Mouse (Mus musculus): ENCODE data around the gene Wrnip1. TPM values are rescaled to one million over a fixed set of nuclear protein-coding genes. Genes with fewer than 3 reads are reported as not detected.

The Wrnip1 gene
- polyA plus RNA-seq, 1 experiment from 2014 or later, result 28.1 TPM

GRCm38 (mm10) chr13:32819926-32820325, 18.1 kb downstream of the Wrnip1 start:
- Histone ChIP-seq H3K4me2 (replicated peaks) (no peak overlapping the region), H3K4me1 (replicated peaks) (no peaks in the 10 kb centered on the region), H3K36me3 (peaks cover 61% of the 10 kb centered on the region), H3K27me3 (no peaks in the 10 kb centered on the region), H3K9ac (replicated peaks) (no peak overlapping the region), H3K9me3 (no peaks in the 10 kb centered on the region), H3K27ac (no peak overlapping the region), H3K4me3 (replicated peaks) (no peak overlapping the region)
- 91% methylated on average over 5 of the region's 5 CpGs for WGBS
- ATAC-seq, result no peak

DNA sequence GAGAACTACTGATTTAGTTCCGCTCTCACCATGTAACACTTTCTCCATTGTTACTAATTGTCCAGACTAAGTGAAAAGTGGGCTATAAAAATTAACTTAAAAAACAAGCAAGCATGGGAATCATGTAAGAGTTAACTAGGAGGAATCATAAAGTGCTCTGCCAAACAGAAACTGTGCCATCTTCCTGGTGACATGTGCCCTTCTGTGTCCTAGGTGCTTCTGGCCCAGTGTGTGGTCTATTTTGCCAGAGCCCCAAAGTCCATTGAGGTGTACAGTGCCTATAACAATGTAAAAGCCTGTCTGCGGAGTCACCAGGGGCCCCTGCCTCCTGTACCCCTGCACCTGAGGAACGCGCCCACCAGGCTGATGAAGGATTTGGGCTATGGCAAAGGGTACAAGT, 19.8 kb downstream of the Wrnip1 start:
- Histone ChIP-seq H3K9me3 (no peaks in the 10 kb centered on the region), H3K4me2 (replicated peaks) (no peak overlapping the region), H3K27me3 (no peaks in the 10 kb centered on the region), H3K9ac (replicated peaks) (no peak overlapping the region), H3K36me3 (peaks cover 55% of the 10 kb centered on the region), H3K27ac (no peak overlapping the region), H3K4me1 (replicated peaks) (no peaks in the 10 kb centered on the region), H3K4me3 (replicated peaks) (no peak overlapping the region)
- WGBS, result 96% methylated on average over 4 of the region's 4 CpGs
- no peak for ATAC-seq

GRCm38 (mm10) chr13:32823126-32823525, 21.3 kb downstream of the Wrnip1 start:
- no peak for ATAC-seq
- WGBS, result 90% methylated on average over 6 of the region's 6 CpGs
- H3K4me2 ChIP-seq (replicated peaks), result no peak overlapping the region

DNA sequence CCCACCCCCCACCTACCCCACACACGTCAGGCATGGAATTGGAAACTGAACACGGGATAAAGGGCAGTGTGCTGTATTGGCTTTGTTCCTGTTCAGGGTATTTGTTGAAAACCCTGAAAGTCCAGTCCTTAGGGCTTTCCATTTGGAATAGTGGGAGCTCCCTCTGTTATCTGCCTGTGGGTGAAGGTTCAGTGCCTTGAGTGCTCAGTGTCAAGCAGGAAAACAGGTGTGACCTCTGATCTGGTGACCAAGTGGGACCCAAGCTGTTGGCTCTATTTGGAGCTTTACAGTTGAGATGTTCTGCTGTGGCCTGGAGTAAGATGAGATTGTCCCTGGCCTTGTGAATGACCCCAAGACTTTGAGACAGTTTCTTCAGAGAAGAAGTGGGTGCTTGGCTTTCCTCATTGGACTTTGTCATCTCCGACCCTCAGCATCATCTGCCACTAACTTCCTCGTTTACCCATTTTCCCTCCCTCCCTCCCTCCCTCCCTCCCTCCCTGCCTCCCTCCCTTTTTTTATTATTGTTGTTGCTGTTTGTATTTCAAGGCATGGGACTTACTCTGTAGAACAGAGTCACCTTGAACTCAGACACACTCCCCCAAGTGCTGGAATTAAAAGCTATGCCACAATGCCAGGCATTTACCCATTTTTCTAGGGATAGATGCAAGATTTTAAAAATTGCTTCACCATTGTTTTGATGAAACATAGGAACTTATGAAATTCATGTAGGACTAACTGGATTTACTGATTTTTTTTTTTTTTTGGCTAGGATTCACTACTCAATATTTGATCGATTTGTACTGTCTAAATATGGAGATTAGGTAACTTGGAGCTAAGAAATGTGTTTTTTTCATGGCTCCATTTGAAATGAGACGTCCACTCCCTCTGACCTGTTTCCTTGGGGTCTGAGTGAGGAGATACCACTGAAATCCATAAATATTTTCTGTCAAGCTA, 22.8 kb downstream of the Wrnip1 start:
- Histone ChIP-seq H3K27me3 (no peaks in the 10 kb centered on the region), H3K9ac (replicated peaks) (no peak overlapping the region), H3K27ac (no peak overlapping the region), H3K9me3 (no peaks in the 10 kb centered on the region), H3K4me2 (replicated peaks) (no peak overlapping the region), H3K4me1 (replicated peaks) (no peaks in the 10 kb centered on the region), H3K36me3 (peaks cover 31% of the 10 kb centered on the region), H3K4me3 (replicated peaks) (no peak overlapping the region)
- ATAC-seq, result no peak
- WGBS, result 82% methylated on average over 6 of the region's 6 CpGs

More at GRCm38 (mm10) chr13:32823126-32823525, 21.3 kb downstream of the Wrnip1 start:
- Histone ChIP-seq H3K4me1 (replicated peaks) (no peaks in the 10 kb centered on the region), H3K9ac (replicated peaks) (no peak overlapping the region), H3K27ac (no peak overlapping the region), H3K36me3 (peaks cover 44% of the 10 kb centered on the region), H3K9me3 (no peaks in the 10 kb centered on the region), H3K4me3 (replicated peaks) (no peak overlapping the region), H3K27me3 (no peaks in the 10 kb centered on the region)

GRCm38 (mm10) chr13:32825546-32825945, 23.7 kb downstream of the Wrnip1 start:
- 93% methylated on average over 8 of the region's 8 CpGs for WGBS
- Histone ChIP-seq H3K27me3 (no peaks in the 10 kb centered on the region), H3K36me3 (peaks cover 22% of the 10 kb centered on the region), H3K27ac (no peak overlapping the region), H3K4me1 (replicated peaks) (no peaks in the 10 kb centered on the region), H3K9me3 (no peaks in the 10 kb centered on the region), H3K9ac (replicated peaks) (no peak overlapping the region), H3K4me2 (replicated peaks) (no peak overlapping the region), H3K4me3 (replicated peaks) (no peak overlapping the region)
- ATAC-seq, result no peak

DNA sequence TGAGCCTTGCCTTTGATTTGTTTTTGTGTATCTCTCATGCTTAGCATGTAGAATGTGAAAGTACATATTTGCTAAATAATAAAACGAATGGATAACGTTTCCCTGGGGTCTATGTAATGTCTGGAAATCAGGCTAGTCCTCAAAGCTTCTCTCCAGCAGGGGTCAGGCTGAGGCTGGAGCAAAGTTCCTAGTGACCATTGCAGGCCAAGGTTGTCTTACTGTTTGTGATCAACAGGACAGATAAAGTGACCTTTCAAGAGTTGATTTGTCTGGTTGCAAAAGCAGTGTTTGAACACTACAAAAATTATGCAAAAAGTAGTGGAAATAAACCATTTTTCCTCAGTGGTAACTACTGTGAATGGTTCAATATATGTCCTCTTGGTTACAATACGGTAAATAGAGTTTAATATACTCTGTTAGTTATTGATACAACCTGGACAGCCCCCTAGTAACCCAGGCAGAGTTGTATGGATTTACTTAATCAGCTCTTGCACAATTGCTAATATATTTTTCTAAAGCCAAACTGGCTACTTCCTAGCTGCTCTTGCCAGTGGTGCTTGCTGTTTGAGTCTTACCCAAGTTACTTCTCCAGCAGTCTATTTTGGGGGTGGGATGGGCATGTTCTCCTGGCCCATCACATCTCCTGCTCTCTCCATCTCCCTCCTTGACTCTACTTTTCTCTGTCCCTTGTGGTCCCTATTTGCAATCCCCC, 25.4 kb downstream of the Wrnip1 start:
- Histone ChIP-seq H3K9me3 (no peaks in the 10 kb centered on the region), H3K36me3 (peaks cover 8% of the 10 kb centered on the region; the same call in 1 of the 2 replicates), H3K27ac (no peak overlapping the region), H3K4me1 (replicated peaks) (no peaks in the 10 kb centered on the region), H3K9ac (replicated peaks) (no peak overlapping the region), H3K4me2 (replicated peaks) (no peak overlapping the region), H3K4me3 (replicated peaks) (no peak overlapping the region), H3K27me3 (no peaks in the 10 kb centered on the region)
- ATAC-seq, result no peak
- WGBS, result 83% methylated on average over 3 of the region's 3 CpGs

- no peak overlapping the region for H3K4me3 ChIP-seq (replicated peaks)
- peaks cover 7% of the 10 kb centered on the region; the same call in 1 of the 2 replicates for H3K36me3 ChIP-seq
- no peaks in the 10 kb centered on the region for H3K27me3 ChIP-seq
- no peak overlapping the region for H3K4me2 ChIP-seq (replicated peaks)
- no peak overlapping the region for H3K27ac ChIP-seq
- no peak overlapping the region for H3K9ac ChIP-seq (replicated peaks)
- no peaks in the 10 kb centered on the region for H3K9me3 ChIP-seq
- WGBS, result 57% methylated on average over 4 of the region's 4 CpGs
- ATAC-seq, result peak; percentile 67
- H3K4me1 ChIP-seq (replicated peaks), result no peaks in the 10 kb centered on the region
Measured at GRCm38 (mm10) chr13:32827951-32828350, 26.1 kb downstream of the Wrnip1 start.

DNA sequence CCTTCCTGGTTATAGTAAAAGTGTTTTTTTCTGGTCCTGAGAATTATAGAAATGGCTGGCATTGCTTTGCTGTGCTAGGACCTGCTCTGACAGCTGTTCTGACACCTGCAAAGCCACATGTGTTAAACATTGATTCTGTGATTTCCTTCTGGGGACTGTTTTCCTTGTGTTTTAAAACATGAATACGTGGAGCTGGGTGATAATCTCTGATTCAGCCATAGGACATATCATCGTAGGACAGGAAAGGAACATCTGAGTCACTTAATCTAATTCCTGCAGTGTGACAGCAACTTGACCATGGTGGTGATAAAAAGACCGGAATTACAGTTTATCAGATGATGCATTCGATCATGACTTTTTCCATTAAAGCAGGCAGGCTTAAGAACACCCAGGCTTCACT, 27.0 kb downstream of the Wrnip1 start:
- 87% methylated on average over 4 of the region's 4 CpGs for WGBS
- no peaks in the 10 kb centered on the region for H3K4me1 ChIP-seq (replicated peaks)
- no peaks in the 10 kb centered on the region for H3K9me3 ChIP-seq
- H3K27me3 ChIP-seq, result no peaks in the 10 kb centered on the region
- no peak overlapping the region for H3K9ac ChIP-seq (replicated peaks)
- H3K27ac ChIP-seq, result no peak overlapping the region
- no peak overlapping the region for H3K4me2 ChIP-seq (replicated peaks)
- no peaks in the 10 kb centered on the region for H3K36me3 ChIP-seq
- no peak for ATAC-seq
- no peak overlapping the region for H3K4me3 ChIP-seq (replicated peaks)

- Histone ChIP-seq H3K36me3 (no peaks in the 10 kb centered on the region), H3K9ac (replicated peaks) (no peak overlapping the region), H3K4me3 (replicated peaks) (no peak overlapping the region), H3K27me3 (no peaks in the 10 kb centered on the region), H3K9me3 (no peaks in the 10 kb centered on the region), H3K4me2 (replicated peaks) (no peak overlapping the region), H3K27ac (no peak overlapping the region), H3K4me1 (replicated peaks) (no peaks in the 10 kb centered on the region)
- 88% methylated on average over 3 of the region's 3 CpGs for WGBS
- ATAC-seq, result no peak
Measured at GRCm38 (mm10) chr13:32831505-32832273, 29.9 kb downstream of the Wrnip1 start.

DNA sequence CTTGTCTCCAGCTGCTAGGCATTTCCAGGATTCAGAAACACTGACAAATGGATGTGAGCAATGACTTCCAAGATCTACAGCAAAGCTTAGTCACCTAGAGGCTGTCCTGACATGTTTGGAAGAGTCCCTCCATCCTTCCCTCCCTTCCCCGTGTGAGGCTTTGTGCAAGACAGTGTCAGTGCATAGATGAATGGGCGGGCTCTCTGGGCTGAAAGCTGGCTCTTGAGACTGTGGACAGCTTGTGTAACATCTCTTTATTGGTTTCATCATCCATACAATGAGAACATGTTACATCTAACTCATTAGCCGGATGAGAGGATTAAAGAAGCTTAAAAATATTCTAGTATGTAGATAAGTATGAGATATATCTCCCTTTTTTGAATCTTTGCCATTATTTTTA, 30.9 kb downstream of the Wrnip1 start:
- Histone ChIP-seq H3K4me3 (replicated peaks) (no peak overlapping the region), H3K9ac (replicated peaks) (no peak overlapping the region), H3K9me3 (no peaks in the 10 kb centered on the region), H3K36me3 (no peaks in the 10 kb centered on the region), H3K4me1 (replicated peaks) (no peaks in the 10 kb centered on the region), H3K4me2 (replicated peaks) (no peak overlapping the region), H3K27me3 (no peaks in the 10 kb centered on the region), H3K27ac (no peak overlapping the region)
- no peak for ATAC-seq
- WGBS, result 71% methylated on average over 3 of the region's 3 CpGs

DNA sequence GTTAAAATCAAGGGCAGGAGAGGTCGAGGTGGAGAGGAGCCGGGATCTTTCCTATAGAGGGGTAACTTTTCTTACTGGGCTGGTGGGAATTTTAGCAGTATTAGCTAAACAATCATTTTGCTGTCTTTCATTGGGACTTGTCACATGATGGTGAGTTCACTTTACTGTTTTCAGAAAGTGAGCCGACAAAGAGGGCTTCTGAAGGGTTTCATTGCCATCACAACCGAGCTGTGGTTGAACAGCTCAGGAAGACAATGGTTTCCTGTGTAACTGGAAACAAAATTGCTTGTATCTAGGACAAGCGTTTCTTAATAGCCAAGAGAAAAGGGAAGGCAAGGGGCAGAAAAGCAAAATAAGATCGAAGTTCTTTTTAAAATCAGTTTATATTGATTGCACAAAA, 31.4 kb downstream of the Wrnip1 start:
- Histone ChIP-seq H3K9ac (replicated peaks) (no peak overlapping the region), H3K4me3 (replicated peaks) (no peak overlapping the region), H3K36me3 (no peaks in the 10 kb centered on the region), H3K27ac (no peak overlapping the region), H3K27me3 (no peaks in the 10 kb centered on the region), H3K4me1 (replicated peaks) (no peaks in the 10 kb centered on the region), H3K9me3 (no peaks in the 10 kb centered on the region), H3K4me2 (replicated peaks) (no peak overlapping the region)
- WGBS, result 77% methylated on average over 6 of the region's 6 CpGs
- no peak for ATAC-seq

DNA sequence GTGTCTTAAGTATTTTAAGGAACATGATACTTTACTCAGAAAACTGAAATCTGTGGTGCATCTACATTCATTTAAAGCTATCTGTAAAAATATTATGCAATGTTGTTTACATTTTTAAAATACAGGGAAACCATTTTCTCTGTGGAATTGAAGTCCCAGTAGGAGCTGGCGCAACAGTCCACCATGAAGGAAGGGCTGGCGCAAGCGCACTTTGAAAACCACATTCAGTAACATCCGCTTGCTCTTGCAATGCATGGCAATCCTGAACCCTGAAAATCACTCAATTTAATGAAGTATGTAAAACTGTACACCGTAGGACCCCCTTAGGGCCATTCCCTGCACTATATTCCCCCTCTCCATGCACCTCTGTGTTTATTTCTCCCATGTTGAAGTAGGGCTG, 32.7 kb downstream of the Wrnip1 start:
- no peaks in the 10 kb centered on the region for H3K36me3 ChIP-seq
- H3K4me3 ChIP-seq (replicated peaks), result no peak overlapping the region
- no peak for ATAC-seq
- no peak overlapping the region for H3K9ac ChIP-seq (replicated peaks)
- H3K9me3 ChIP-seq, result no peaks in the 10 kb centered on the region
- H3K4me2 ChIP-seq (replicated peaks), result no peak overlapping the region
- 94% methylated on average over 5 of the region's 5 CpGs for WGBS
- no peaks in the 10 kb centered on the region for H3K27me3 ChIP-seq
- H3K27ac ChIP-seq, result no peak overlapping the region
- H3K4me1 ChIP-seq (replicated peaks), result no peaks in the 10 kb centered on the region

Data from midbrain, embryonic 13.5 days (tissue).